Mouse (Mus musculus): ENCODE measurements around the gene Pja2.

- no peak for TF ChIP-seq EP300 (IDR thresholded peaks at IDR 0.05; ENCODE audit: low read depth)
- no peak for TF ChIP-seq CTCF (IDR thresholded peaks at IDR 0.05; ENCODE audit: low read depth)
These were observed 88.8 kb downstream of the Pja2 start for GRCm38 (mm10) chr17:64242898-64243297.
